Mouse (Mus musculus) hindbrain, embryonic 13.5 days (tissue): ENCODE measurements around the gene Csk. TPM values are rescaled to one million over a fixed set of nuclear protein-coding genes. Genes with fewer than 3 reads are reported as not detected.

ENCODE experiments used
- ATAC-seq: fragments of 200-750 bp; cut with Nextera tagmentation; 2 replicates; pipeline ENCODE4 v1.8.0; 2017; ENCODE audit warnings: moderate TSS enrichment; ENCODE audit not compliant: low FRiP score
- H3K27ac ChIP-seq: fragments of 300-500 bp; sonication (generic); 2 replicates; pipeline ENCODE4 v1.5.1; 2015; ENCODE audit warnings: inconsistent platforms, mild to moderate bottlenecking, moderate library complexity
- H3K27me3 ChIP-seq: fragments of 300-500 bp; sonication (generic); 2 replicates; pipeline ENCODE4 v1.6.1; 2015; ENCODE audit warnings: mild to moderate bottlenecking, inconsistent platforms
- H3K36me3 ChIP-seq: fragments of 300-500 bp; sonication (generic); 2 replicates; pipeline ENCODE4 v1.6.1; 2015; ENCODE audit warnings: mild to moderate bottlenecking, inconsistent platforms
- H3K4me1 ChIP-seq: fragments of 300-500 bp; sonication (generic); replicated peaks from 2 replicates; pipeline ENCODE4 v1.6.1; 2015; ENCODE audit warnings: inconsistent platforms
- H3K4me2 ChIP-seq: fragments of 300-500 bp; sonication (generic); 2 replicates; pipeline ENCODE4 v1.6.1; 2015; ENCODE audit warnings: inconsistent platforms, mild to moderate bottlenecking, moderate library complexity
- H3K4me3 ChIP-seq: fragments of 300-500 bp; sonication (generic); 2 replicates; pipeline ENCODE4 v1.5.1; 2015; ENCODE audit warnings: mild to moderate bottlenecking, inconsistent platforms
- H3K9ac ChIP-seq: fragments of 300-500 bp; sonication (generic); 2 replicates; pipeline ENCODE4 v1.6.1; 2015; ENCODE audit warnings: mild to moderate bottlenecking, inconsistent platforms
- H3K9me3 ChIP-seq: fragments of 300-500 bp; sonication (generic); 2 replicates; pipeline ENCODE4 v1.6.1; 2016; ENCODE audit warnings: inconsistent platforms
- WGBS: fragments of 180-500 bp; shearing (Covaris S2); methylation state at CpG from one replicate; pipeline ENCODE4 v1.1.7; 2015; 5-methylcytosine and 5-hydroxymethylcytosine counted together
- polyA plus RNA-seq: library from polyadenylated mRNA; unstranded; fragments of >200 nt; fragmentation: Nextera tagmentation; extraction: Ambion mirVana; gene quantifications from 2 replicates; pipeline ENCODE4 v1.2.1, GENCODE M21; 2015

The Csk gene
- polyA plus RNA-seq, result 43.6 and 45.0 TPM in 2 replicates

GRCm38 (mm10) chr9:57653283-57653682 is at the start of gene Csk:
TSS of gene Csk (minus strand) at chr9:57653631.
- Histone ChIP-seq H3K27ac (no peak within 1 kb of the TSS), H3K9me3 (no peaks in the 10 kb centered on the region), H3K4me3 (no peak within 1 kb of the TSS), H3K36me3 (no peaks in the 10 kb centered on the region), H3K4me1 (peaks cover 26% of the 10 kb centered on the region), H3K4me2 (no peak within 1 kb of the TSS), H3K27me3 (peaks cover 17% of the 10 kb centered on the region; the same call in 1 of the 2 replicates), H3K9ac (peak within 1 kb of the TSS; percentile 29; the same call in 1 of the 2 replicates)
- ATAC-seq, result no peak
- 51% methylated on average over 5 of the region's 5 CpGs for WGBS

DNA sequence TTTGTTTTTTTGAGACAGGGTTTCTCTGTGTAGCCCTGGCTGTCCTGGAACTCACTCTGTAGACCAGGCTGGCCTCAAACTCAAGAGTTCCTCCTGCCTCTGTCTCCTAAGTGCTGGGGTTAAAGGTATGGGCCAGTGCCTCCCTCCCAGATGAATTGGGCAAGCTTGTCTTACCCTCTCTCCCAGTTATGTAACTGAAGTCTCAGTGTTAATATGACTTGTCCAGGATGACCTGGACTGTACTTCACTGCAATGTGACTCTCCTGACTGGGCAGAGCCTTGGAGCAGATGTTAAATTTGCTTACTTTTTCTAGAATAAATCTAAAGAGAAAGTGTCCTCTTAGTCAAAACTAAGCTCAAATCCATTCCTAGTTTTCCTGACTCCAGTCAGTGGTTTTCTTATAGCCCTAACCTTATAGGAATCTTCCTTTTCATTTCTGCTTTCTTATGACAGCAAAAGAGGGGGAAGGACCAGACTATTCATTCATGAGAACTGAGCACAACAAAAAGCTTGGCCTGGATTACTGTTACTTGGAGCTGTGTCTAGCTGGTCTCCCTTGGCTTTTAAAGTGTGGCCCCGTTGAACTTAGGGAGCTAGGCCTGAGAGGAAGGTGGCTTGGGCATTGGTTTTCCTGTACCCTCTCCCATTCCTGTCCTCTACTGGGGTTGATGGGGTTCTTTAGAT is 45.2 kb upstream of the Csk start:
- Histone ChIP-seq H3K9me3 (no peaks in the 10 kb centered on the region), H3K36me3 (no peaks in the 10 kb centered on the region), H3K4me1 (peaks cover 15% of the 10 kb centered on the region), H3K9ac (no peak overlapping the region), H3K4me3 (no peak overlapping the region), H3K4me2 (no peak overlapping the region), H3K27me3 (peaks cover 50% of the 10 kb centered on the region), H3K27ac (no peak overlapping the region)
- whole genome bisulfite sequencing, result 69% methylated on average over 1 of the region's 1 CpGs
- no peak for ATAC-seq

DNA sequence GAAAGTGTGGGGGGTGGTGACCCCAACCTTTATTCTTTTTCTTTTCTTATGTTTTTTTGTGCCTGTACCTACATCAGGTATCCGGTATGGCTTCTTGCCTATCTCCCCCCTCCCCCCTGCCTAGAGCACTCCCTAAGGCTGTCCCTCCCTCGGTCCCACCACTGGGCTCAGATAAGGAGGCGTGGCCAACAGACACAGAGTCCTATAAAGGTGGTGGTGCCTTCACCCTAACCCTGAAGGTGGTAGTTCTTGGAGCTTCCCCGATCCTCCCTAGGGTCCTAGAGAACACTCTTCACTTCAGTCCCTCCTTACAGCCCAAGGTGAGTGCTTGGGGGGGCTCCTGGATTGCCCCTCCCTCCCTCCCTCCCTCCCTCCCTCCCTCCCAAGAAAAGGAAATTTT is 43.9 kb upstream of the Csk start:
- no peak overlapping the region for H3K4me3 ChIP-seq
- no peak overlapping the region for H3K27ac ChIP-seq
- no peak overlapping the region; the same call in 1 of the 2 replicates for H3K4me2 ChIP-seq
- no peak for ATAC-seq
- peaks cover 52% of the 10 kb centered on the region for H3K27me3 ChIP-seq
- no peak overlapping the region for H3K9ac ChIP-seq
- H3K36me3 ChIP-seq, result no peaks in the 10 kb centered on the region
- no peaks in the 10 kb centered on the region for H3K9me3 ChIP-seq
- H3K4me1 ChIP-seq, result peaks cover 15% of the 10 kb centered on the region
- 16% methylated on average over 4 of the region's 4 CpGs for whole genome bisulfite sequencing

DNA sequence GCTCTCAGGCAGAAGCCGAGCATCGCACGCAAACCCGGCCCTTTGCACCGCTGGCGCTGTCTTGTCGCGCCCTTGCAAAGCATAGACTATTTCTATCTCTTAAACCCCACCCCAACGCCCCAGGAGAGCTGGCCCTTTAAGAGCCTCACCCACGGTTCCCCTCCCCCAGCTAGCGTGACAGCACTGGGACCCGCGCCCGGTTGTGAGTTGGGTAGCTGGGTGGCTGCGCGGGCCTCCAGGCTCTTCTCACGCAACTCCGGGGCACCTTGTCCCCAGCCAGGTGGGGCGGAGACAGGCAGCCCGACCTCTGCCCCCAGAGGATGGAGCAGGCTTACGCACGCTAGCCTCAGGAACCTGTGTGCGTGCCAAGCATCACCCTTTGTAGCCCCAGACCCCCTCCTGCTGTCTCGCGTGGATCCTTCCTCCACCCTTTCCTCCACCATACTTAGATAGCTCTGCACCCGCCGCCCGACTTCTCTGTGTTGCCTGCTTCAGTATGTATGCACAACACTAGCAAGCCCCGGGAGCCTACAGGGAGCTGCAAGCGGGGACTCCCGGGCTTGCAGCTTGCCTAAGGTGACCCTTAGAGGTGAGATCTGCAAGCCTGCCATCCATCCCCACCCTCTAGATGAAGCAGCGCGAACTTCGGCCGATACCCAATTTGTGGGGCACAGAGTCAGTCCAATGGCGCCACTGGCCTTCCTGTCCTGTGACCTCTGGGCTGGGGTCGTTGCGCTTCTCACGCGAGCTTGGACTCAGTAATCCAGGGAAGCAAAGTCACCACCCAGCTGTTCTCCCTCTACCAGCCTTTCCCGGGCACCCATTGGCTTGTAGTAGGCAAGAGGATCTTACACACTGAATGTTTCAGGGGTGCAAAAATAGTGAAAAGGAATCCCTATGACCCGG is 43.2 kb upstream of the Csk start:
- Histone ChIP-seq H3K4me2 (peak overlapping the region; percentile 81), H3K36me3 (no peaks in the 10 kb centered on the region), H3K4me1 (peaks cover 15% of the 10 kb centered on the region), H3K27ac (peak overlapping the region; percentile 18; the same call in 1 of the 2 replicates), H3K9ac (peak overlapping the region; percentile 76), H3K27me3 (peaks cover 52% of the 10 kb centered on the region), H3K9me3 (no peaks in the 10 kb centered on the region), H3K4me3 (peak overlapping the region; percentile 49)
- ATAC-seq, result peak; percentile 52
- under 1% methylated on average over 42 of the region's 42 CpGs for WGBS

DNA sequence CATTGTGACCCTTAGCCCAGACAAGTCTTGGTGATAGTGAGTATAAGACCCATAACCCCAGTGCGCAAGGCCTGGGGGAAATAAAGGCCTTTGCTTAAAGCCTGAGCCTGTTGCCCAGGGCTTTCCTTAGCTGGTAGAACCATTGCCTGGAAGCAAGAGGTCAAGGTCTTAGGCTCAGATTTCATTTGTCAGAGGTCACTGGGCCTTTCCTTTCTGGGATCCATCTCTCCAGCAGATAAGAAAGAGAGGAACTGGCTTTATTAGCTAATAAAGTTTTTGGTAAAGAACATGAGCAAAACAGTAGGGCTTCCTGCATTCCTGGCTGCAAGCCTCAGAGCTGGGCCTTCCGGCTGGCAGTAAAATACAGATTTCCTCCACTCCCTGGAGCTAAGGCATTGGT is 40.7 kb upstream of the Csk start:
- Histone ChIP-seq H3K27me3 (peaks cover 52% of the 10 kb centered on the region), H3K27ac (no peak overlapping the region), H3K4me1 (peaks cover 15% of the 10 kb centered on the region), H3K9ac (no peak overlapping the region), H3K9me3 (no peaks in the 10 kb centered on the region), H3K36me3 (no peaks in the 10 kb centered on the region), H3K4me3 (no peak overlapping the region), H3K4me2 (no peak overlapping the region)
- ATAC-seq, result no peak
- WGBS, result 89% methylated on average over 2 of the region's 2 CpGs

GRCm38 (mm10) chr9:57688606-57689005 is 35.2 kb upstream of the Csk start:
- no peaks in the 10 kb centered on the region for H3K4me1 ChIP-seq
- 91% methylated on average over 2 of the region's 2 CpGs for WGBS

GRCm38 (mm10) chr9:57688158-57688557 is 34.7 kb upstream of the Csk start:
- H3K9me3 ChIP-seq, result no peaks in the 10 kb centered on the region
- no peaks in the 10 kb centered on the region for H3K36me3 ChIP-seq
- 59% methylated on average over 2 of the region's 2 CpGs for WGBS
- no peak for ATAC-seq
- H3K27me3 ChIP-seq, result no peaks in the 10 kb centered on the region
- no peak overlapping the region for H3K4me2 ChIP-seq
- no peak overlapping the region for H3K9ac ChIP-seq
- no peaks in the 10 kb centered on the region for H3K4me1 ChIP-seq
- H3K27ac ChIP-seq, result no peak overlapping the region
- H3K4me3 ChIP-seq, result no peak overlapping the region

More at GRCm38 (mm10) chr9:57688606-57689005, 35.2 kb upstream of the Csk start:
- Histone ChIP-seq H3K27me3 (peaks cover 2% of the 10 kb centered on the region), H3K9ac (no peak overlapping the region), H3K9me3 (no peaks in the 10 kb centered on the region), H3K4me3 (no peak overlapping the region), H3K36me3 (no peaks in the 10 kb centered on the region), H3K4me2 (no peak overlapping the region), H3K27ac (no peak overlapping the region)
- no peak for ATAC-seq

DNA sequence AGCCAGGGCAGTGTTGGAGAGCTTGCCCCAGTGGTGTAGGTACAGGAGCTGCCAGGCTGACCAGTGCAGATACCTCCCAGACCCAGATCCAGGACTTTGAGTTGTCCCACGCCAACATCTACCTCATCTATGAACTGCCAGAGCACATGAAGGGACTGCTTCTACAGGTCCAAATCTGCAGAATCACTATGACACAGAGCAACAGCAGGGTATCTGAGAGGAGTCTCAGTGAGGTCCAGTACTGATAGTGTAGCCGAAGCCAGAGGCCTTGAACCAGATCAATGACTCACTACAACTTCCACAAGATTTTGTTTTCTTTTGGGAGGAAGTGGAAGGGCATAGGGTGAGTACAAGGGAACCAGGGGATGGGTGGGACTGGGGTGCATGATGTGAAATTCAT is 34.3 kb upstream of the Csk start, which contains the start of gene Cyp1a1:
Gene Cyp1a1 (plus strand): TSS at position 178 of the 400 bp plus-strand sequence.
- no peaks in the 10 kb centered on the region for H3K27me3 ChIP-seq
- H3K4me2 ChIP-seq, result no peak within 1 kb of the TSS
- no peak within 1 kb of the TSS for H3K27ac ChIP-seq
- no peaks in the 10 kb centered on the region for H3K9me3 ChIP-seq
- H3K36me3 ChIP-seq, result no peaks in the 10 kb centered on the region
- ATAC-seq, result no peak
- H3K9ac ChIP-seq, result no peak within 1 kb of the TSS
- no peaks in the 10 kb centered on the region for H3K4me1 ChIP-seq
- 89% methylated on average over 2 of the region's 2 CpGs for WGBS
- H3K4me3 ChIP-seq, result no peak within 1 kb of the TSS

DNA sequence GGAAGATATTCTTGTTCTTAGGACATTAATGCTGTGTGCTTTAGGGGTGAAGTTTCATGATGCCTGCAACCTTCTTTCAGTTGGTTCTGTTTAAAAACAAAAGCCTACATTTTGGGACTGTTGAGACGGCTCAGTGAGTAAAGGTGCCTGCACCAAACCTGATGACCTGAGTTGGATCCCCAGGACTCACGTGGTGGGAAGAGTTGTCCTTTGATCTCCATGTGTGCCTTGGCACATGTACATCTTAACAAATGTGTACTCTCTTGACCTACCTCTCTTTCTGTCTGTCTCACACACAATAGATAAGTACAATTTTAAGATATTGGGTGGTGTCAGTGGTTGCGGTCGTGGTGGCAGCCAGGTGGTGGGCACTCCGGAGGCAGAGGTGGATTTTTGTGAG is 32.6 kb upstream of the Csk start:
- 85% methylated on average over 5 of the region's 5 CpGs for WGBS
- ATAC-seq, result no peak

DNA sequence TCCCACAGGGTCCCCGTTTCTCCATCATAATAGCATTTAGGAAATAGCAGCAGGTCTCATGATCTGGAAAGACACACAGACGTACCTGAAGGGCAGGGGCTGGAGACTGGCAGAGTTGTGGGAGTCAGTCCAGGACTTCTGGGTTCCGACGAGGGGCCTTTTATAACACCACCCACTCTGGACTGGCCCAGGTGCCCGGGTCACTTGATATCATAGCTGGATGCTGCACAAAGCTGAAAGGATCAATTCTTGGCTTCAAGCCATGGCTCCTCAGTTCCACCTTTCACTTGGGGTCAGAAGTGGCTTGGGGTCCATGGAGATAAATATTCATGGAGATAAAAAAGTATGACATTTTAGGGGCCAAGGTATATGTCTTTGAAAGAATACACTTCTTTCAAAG is 30.1 kb upstream of the Csk start, which contains the start of gene Cyp1a2:
Gene Cyp1a2 (minus strand): TSS at position 184 of the 400 bp plus-strand sequence.
- Histone ChIP-seq H3K36me3 (no peaks in the 10 kb centered on the region), H3K9me3 (no peaks in the 10 kb centered on the region), H3K4me1 (no peaks in the 10 kb centered on the region), H3K9ac (no peak within 1 kb of the TSS), H3K27ac (no peak within 1 kb of the TSS), H3K4me2 (no peak within 1 kb of the TSS), H3K4me3 (no peak within 1 kb of the TSS), H3K27me3 (no peaks in the 10 kb centered on the region)
- WGBS, result 82% methylated on average over 5 of the region's 5 CpGs
- no peak for ATAC-seq

More for the DNA sequence above, 32.6 kb upstream of the Csk start:
- H3K9me3 ChIP-seq, result no peaks in the 10 kb centered on the region
- no peak overlapping the region for H3K4me2 ChIP-seq
- H3K27ac ChIP-seq, result no peak overlapping the region
- H3K36me3 ChIP-seq, result no peaks in the 10 kb centered on the region
- no peak overlapping the region for H3K9ac ChIP-seq
- H3K4me3 ChIP-seq, result no peak overlapping the region
- no peaks in the 10 kb centered on the region for H3K27me3 ChIP-seq
- no peaks in the 10 kb centered on the region for H3K4me1 ChIP-seq

- Histone ChIP-seq H3K9me3 (no peaks in the 10 kb centered on the region), H3K4me3 (no peak overlapping the region), H3K36me3 (no peaks in the 10 kb centered on the region), H3K4me1 (no peaks in the 10 kb centered on the region), H3K27ac (no peak overlapping the region), H3K4me2 (no peak overlapping the region), H3K9ac (no peak overlapping the region), H3K27me3 (no peaks in the 10 kb centered on the region)
- WGBS, result 85% methylated on average over 10 of the region's 10 CpGs
- no peak for ATAC-seq
Measured at GRCm38 (mm10) chr9:57681411-57681810, 28.0 kb upstream of the Csk start.

DNA sequence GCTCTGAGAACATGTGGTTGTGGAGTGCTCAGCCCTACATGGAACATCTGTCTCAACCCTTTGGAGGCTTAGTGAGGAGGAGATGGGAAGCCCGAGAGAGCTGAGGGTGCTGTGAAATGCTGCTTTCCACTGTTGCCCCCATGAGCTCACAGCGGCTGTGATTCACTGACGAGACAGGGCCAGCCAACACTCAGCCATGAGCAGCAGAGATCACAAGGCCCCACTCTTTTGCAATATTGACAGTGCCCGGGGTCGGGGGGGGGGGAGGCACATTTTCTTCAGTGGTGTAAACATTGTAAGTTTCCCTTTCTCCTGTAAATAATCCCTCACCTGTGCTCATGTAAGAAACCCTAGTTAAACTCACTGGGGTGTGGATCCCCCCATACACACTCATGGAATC is 18.1 kb upstream of the Csk start:
- 82% methylated on average over 5 of the region's 5 CpGs for WGBS
- no peak overlapping the region for H3K27ac ChIP-seq

More for the DNA sequence above, 18.1 kb upstream of the Csk start:
- Histone ChIP-seq H3K4me3 (no peak overlapping the region), H3K9me3 (no peaks in the 10 kb centered on the region), H3K27me3 (no peaks in the 10 kb centered on the region), H3K36me3 (no peaks in the 10 kb centered on the region), H3K9ac (no peak overlapping the region), H3K4me1 (no peaks in the 10 kb centered on the region), H3K4me2 (no peak overlapping the region)
- no peak for ATAC-seq
